Mouse (Mus musculus) bone marrow macrophage, adult 2 months (primary cell): ENCODE data around the gene Tmem123. TPM values are rescaled to one million over a fixed set of nuclear protein-coding genes. Genes with fewer than 3 reads are reported as not detected.

Experiments used
- H3K27ac ChIP-seq: 2 replicates; pipeline ENCODE4 v1.5.1; 2012; ENCODE audit warnings: low read depth, low read length; ENCODE audit not compliant: insufficient read depth
- H3K4me1 ChIP-seq: 2 replicates; pipeline ENCODE4 v1.6.1; 2012; ENCODE audit warnings: low read length; ENCODE audit not compliant: control insufficient read depth, insufficient read depth
- H3K4me3 ChIP-seq: 2 replicates; pipeline ENCODE4 v1.5.1; 2012; ENCODE audit warnings: mild to moderate bottlenecking, low read length, moderate library complexity; ENCODE audit not compliant: insufficient read depth
- CTCF ChIP-seq: IDR thresholded peaks from 2 replicates; pipeline ENCODE4 v1.5.1; 2012; ENCODE audit warnings: low read depth, mild to moderate bottlenecking, low read length, moderate library complexity
- POLR2A ChIP-seq: IDR thresholded peaks from 2 replicates; pipeline ENCODE4 v1.6.1; 2012; ENCODE audit warnings: mild to moderate bottlenecking, low read depth, low read length, borderline replicate concordance
- polyA plus RNA-seq: library from polyadenylated mRNA; stranded (reverse); fragments of >200 nt; gene quantifications from 2 replicates; pipeline ENCODE4 v1.2.4, GENCODE M21; 2012; ENCODE audit not compliant: missing spikeins, insufficient read depth, insufficient read length

The Tmem123 gene
- polyA plus RNA-seq, 1 experiment, result 120 TPM

DNA sequence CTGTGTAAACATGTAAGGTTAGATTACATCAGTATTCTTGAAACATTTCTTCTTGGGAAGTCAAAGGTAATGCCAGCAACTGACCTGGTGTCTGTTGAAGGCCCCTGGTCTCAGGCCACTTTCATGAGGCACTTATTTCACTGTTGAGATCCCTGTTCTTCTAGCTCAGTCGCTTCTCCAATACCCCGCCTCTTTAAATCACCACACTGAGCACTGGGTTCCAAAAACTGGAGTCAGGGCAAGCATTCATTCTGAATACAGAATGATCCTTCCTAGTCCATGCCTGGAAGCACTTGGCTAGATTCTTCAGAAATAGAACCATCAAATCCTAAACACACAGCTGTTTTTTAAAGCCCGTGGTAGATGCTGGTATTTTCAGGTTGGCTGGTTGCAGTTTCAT lies 1.1 kb upstream of the Tmem123 start:
- Histone ChIP-seq H3K4me1 (peaks cover 22% of the 10 kb centered on the region), H3K4me3 (no peak overlapping the region), H3K27ac (no peak overlapping the region)
- TF ChIP-seq CTCF (no peak), POLR2A (no peak)

DNA sequence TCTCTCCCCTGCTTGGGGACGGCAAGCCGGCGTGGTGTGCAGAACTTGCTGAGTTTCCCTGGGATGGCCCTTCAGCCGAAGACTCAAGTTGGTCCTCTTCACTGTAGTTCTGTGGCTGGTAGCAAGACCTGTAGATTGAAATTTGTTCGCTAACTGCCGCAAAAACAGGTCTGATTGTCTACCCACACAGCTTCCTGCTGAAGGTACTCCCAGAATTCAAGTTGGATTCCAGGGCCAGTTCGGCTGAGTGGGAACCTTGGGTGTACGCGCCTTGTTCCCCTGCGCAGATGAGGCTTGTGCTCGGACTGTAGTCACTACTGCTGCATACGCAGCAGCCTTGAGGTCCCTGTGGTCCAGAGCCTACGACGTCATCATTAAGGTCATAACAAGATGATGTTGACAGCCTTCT lies 626 bp downstream of the Tmem123 start:
- TF ChIP-seq CTCF, result no peak
- no peak for TF ChIP-seq POLR2A
- Histone ChIP-seq H3K4me3 (peak overlapping the region; percentile 80), H3K27ac (peak overlapping the region; percentile 42), H3K4me1 (peaks cover 25% of the 10 kb centered on the region)

- Histone ChIP-seq H3K4me1 (peaks cover 25% of the 10 kb centered on the region), H3K27ac (no peak overlapping the region), H3K4me3 (no peak overlapping the region; the same call in 1 of the 2 replicates)
- TF ChIP-seq CTCF (no peak), POLR2A (no peak)
Observed at GRCm38 (mm10) chr9:7765236-7765635, 1.4 kb downstream of the Tmem123 start.

DNA sequence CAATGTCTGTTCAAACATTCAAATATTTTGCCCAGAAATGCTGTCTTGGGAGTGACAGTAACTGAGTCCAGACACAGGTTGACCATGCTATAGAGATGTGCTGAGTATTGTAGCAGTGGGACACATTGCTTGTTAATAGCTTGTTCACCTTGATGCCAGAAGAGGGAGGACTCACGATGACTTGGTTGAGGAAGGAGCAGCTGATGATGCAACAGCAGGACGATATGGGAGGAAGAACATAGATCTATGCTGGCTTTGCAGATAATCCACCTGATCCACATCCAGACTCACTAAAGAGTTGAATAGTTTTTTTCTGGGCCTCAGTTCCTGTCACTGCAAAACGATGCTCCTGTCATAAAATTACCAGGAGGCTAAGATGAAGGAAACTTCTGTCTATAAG lies 2.7 kb downstream of the Tmem123 start:
- Histone ChIP-seq H3K4me1 (peaks cover 25% of the 10 kb centered on the region), H3K4me3 (no peak overlapping the region), H3K27ac (no peak overlapping the region)
- TF ChIP-seq CTCF (no peak), POLR2A (no peak)

DNA sequence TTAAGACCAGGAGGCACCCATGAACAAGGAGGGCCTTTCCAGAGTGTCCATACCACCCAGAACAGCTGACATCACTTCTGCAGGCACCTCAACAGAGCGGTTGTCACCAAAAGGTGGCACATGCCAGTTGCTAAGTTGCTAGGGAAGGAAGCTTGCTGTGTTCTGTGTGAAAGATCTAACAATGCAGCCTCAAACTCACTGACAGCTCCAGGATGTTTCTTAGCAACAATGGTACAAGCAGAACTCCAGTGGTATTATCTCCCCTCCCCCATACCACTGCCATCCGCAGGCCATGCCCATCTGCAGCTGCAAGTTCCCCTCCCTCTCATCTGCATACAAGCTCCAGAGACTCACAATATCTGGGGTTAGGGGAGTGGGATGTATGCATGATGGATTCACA lies 3.7 kb downstream of the Tmem123 start:
- Histone ChIP-seq H3K4me3 (no peak overlapping the region), H3K4me1 (peaks cover 30% of the 10 kb centered on the region), H3K27ac (no peak overlapping the region)
- TF ChIP-seq POLR2A, result no peak
- TF ChIP-seq CTCF, result no peak

- no peak overlapping the region for H3K27ac ChIP-seq
- no peak for TF ChIP-seq POLR2A
- no peak for TF ChIP-seq CTCF
- H3K4me3 ChIP-seq, result no peak overlapping the region
- peaks cover 40% of the 10 kb centered on the region for H3K4me1 ChIP-seq
Observed at GRCm38 (mm10) chr9:7769081-7769480, 5.2 kb downstream of the Tmem123 start.

DNA sequence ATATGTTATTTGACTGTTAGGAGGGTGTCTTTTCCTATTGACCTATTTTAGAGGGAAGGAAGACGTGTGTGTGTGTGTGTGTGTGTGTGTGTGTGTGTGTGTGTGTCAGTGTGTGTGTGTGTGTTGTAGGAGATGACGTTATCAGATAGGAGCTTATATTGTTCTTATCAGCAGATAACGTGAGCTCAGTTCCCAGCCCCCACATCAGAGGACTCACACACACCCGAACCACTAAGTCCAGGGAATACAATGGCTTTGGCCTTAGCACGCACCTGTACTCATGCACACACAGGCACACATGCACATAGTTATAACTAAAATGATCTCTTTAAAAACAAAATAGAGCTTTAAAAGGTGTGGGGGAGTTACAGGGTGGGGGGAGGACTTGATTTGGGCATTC lies 5.7 kb downstream of the Tmem123 start:
- peaks cover 43% of the 10 kb centered on the region for H3K4me1 ChIP-seq
- H3K27ac ChIP-seq, result no peak overlapping the region
- TF ChIP-seq POLR2A (no peak), CTCF (no peak)
- no peak overlapping the region for H3K4me3 ChIP-seq

DNA sequence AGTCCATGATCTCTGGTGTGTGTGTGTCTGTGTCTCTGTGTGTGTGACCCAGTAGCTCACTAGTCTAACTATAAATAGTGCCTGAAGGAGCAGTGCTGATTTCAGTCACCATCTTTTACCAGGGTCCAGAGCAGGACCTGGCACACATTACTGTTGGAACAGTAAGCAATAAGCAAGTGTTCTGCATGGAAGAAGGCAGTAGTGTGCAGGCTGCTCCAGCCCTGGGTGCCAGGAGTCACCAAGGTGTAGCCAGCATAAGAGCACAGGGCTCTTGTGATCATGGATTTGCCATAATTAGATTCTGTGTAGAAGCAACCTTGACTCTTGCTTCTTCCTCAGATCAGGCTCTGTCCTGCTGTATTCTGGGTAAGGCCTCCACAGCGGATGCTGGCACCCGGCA lies 8.5 kb downstream of the Tmem123 start:
- Histone ChIP-seq H3K27ac (no peak overlapping the region), H3K4me1 (peaks cover 37% of the 10 kb centered on the region), H3K4me3 (no peak overlapping the region)
- no peak for TF ChIP-seq CTCF
- TF ChIP-seq POLR2A, result no peak

GRCm38 (mm10) chr9:7772773-7773454 lies 9.1 kb downstream of the Tmem123 start:
- TF ChIP-seq CTCF (no peak), POLR2A (no peak)
- no peak overlapping the region for H3K27ac ChIP-seq
- H3K4me3 ChIP-seq, result no peak overlapping the region
- peaks cover 32% of the 10 kb centered on the region for H3K4me1 ChIP-seq

DNA sequence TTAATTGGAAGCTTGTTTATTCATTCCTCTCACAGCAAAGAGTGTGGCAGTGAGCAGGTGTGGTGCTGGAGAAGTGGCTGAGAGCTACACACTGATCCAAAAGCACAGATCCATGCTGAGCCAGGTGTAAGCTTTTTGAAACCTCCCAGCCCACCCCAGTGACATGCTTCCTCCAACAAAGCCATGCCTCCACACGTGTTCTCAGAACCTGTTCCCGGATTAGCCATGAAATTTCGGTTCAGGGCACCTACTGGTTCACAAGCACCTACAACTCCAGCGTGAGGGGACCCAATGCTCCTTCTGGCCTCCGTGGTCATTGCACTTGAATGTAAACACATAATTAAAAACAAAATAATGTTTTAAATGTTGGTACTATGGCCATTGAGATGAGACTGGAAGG lies 9.8 kb downstream of the Tmem123 start:
- 0 out of 2 replicates have a peak overlapping the region, but pooled peaks have one; percentile 70 for H3K27ac ChIP-seq
- peaks cover 31% of the 10 kb centered on the region for H3K4me1 ChIP-seq
- no peak overlapping the region for H3K4me3 ChIP-seq
- no peak for TF ChIP-seq CTCF
- TF ChIP-seq POLR2A, result no peak
